Mouse (Mus musculus): ENCODE data around the gene Pla2g15. TPM values are rescaled to one million over a fixed set of nuclear protein-coding genes. Genes with fewer than 3 reads are reported as not detected.

The Pla2g15 gene
- total RNA-seq, 2 experiments from 2014 or later: 18.7 to 20.1 TPM

Other genes with a start within 250 kb of the Pla2g15 start
- 1 to 10 TPM; 8.1 to 8.3 TPM for gene Pskh1, start 250.0 kb upstream of the Pla2g15 start, total RNA-seq (2021)
- gene Ctrl, start 216.5 kb upstream of the Pla2g15 start, total RNA-seq (2021): under 1 TPM; 0.85 to 0.91 TPM
- 10 to 100 TPM; 70.2 to 82.5 TPM for gene Psmb10, start 212.0 kb upstream of the Pla2g15 start, total RNA-seq (2021)
- gene Lcat, start 207.0 kb upstream of the Pla2g15 start, total RNA-seq (2021): 10 to 100 TPM; 30.1 to 30.7 TPM
- 10 to 100 TPM; 28.3 to 32.2 TPM for gene Slc12a4, start 184.3 kb upstream of the Pla2g15 start, total RNA-seq (2021)
- not detected for gene Dpep3, start 171.0 kb upstream of the Pla2g15 start, total RNA-seq (2021)
- 10 to 100 TPM; 20.9 to 21.5 TPM for gene Dus2, start 159.1 kb upstream of the Pla2g15 start, total RNA-seq (2021)
- gene Dpep2nb, start 144.4 kb upstream of the Pla2g15 start, total RNA-seq (2021): not detected
- gene Ddx28, start 138.5 kb upstream of the Pla2g15 start, total RNA-seq (2021): 10 to 100 TPM; 12.7 to 14.7 TPM
- gene Nfatc3, start 91.6 kb upstream of the Pla2g15 start, total RNA-seq (2021): 1 to 10 TPM; 9.9 TPM
- under 1 TPM in 1 of 2 experiments, not detected in 1; 0.29 TPM for gene Esrp2, start 13.4 kb upstream of the Pla2g15 start, total RNA-seq (2021)
- 10 to 100 TPM; 23.2 to 26.2 TPM for gene Slc7a6, start 18.5 kb downstream of the Pla2g15 start, total RNA-seq (2021)
- gene Slc7a6os, start 60.5 kb downstream of the Pla2g15 start, total RNA-seq (2021): 10 to 100 TPM; 30.4 to 32.3 TPM
- gene Prmt7, start 60.5 kb downstream of the Pla2g15 start, total RNA-seq (2021): 10 to 100 TPM; 40.3 to 44.7 TPM
- gene Smpd3, start 187.6 kb downstream of the Pla2g15 start, total RNA-seq (2021): 100 to 1,000 TPM; 124 to 127 TPM

Data from layer of hippocampus, postnatal 10 days (tissue).